Mouse (Mus musculus): ENCODE data around the gene Itpr3. TPM values are rescaled to one million over a fixed set of nuclear protein-coding genes. Genes with fewer than 3 reads are reported as not detected.

Itpr3 gene
- polyA plus RNA-seq, 1 experiment from 2014 or later: 3.1 TPM

GRCm38 (mm10) chr17:27119540-27119895, 62.4 kb downstream of the Itpr3 start:
- Histone ChIP-seq H3K9me3 (replicated peaks) (no peaks in the 10 kb centered on the region), H3K4me1 (replicated peaks) (peaks cover 24% of the 10 kb centered on the region), H3K27ac (ENCODE audit: poor library complexity, severe bottlenecking) (no peak overlapping the region), H3K36me3 (peaks cover 61% of the 10 kb centered on the region), H3K4me2 (no peak overlapping the region), H3K27me3 (replicated peaks) (no peaks in the 10 kb centered on the region), H3K9ac (no peak overlapping the region), H3K4me3 (no peak overlapping the region)
- ATAC-seq (ENCODE audit: insufficient number of reproducible peaks, low FRiP score): no peak
- 77% methylated on average over 4 of the region's 4 CpGs for WGBS

GRCm38 (mm10) chr17:27119954-27120353, 62.9 kb downstream of the Itpr3 start:
- ATAC-seq (ENCODE audit: insufficient number of reproducible peaks, low FRiP score): no peak
- Histone ChIP-seq H3K27ac (ENCODE audit: poor library complexity, severe bottlenecking) (no peak overlapping the region), H3K27me3 (replicated peaks) (no peaks in the 10 kb centered on the region), H3K9me3 (replicated peaks) (no peaks in the 10 kb centered on the region), H3K36me3 (peaks cover 60% of the 10 kb centered on the region), H3K9ac (no peak overlapping the region), H3K4me1 (replicated peaks) (peaks cover 24% of the 10 kb centered on the region), H3K4me2 (no peak overlapping the region), H3K4me3 (no peak overlapping the region)
- 73% methylated on average over 8 of the region's 8 CpGs for WGBS

GRCm38 (mm10) chr17:27120561-27121024, 63.5 kb downstream of the Itpr3 start:
- peak overlapping the region; percentile 20; the same call in 1 of the 2 replicates for H3K4me2 ChIP-seq
- H3K27me3 ChIP-seq (replicated peaks): no peaks in the 10 kb centered on the region
- WGBS: 18% methylated on average over 18 of the region's 18 CpGs
- H3K27ac ChIP-seq (ENCODE audit: poor library complexity, severe bottlenecking): no peak overlapping the region
- H3K36me3 ChIP-seq: peaks cover 61% of the 10 kb centered on the region
- H3K4me1 ChIP-seq (replicated peaks): peaks cover 24% of the 10 kb centered on the region
- no peaks in the 10 kb centered on the region for H3K9me3 ChIP-seq (replicated peaks)
- no peak for ATAC-seq (ENCODE audit: insufficient number of reproducible peaks, low FRiP score)
- no peak overlapping the region for H3K9ac ChIP-seq
- no peak overlapping the region for H3K4me3 ChIP-seq

- H3K9ac ChIP-seq: no peak overlapping the region
- WGBS: 59% methylated on average over 14 of the region's 14 CpGs
- H3K27me3 ChIP-seq (replicated peaks): no peaks in the 10 kb centered on the region
- no peak overlapping the region for H3K4me2 ChIP-seq
- peaks cover 24% of the 10 kb centered on the region for H3K4me1 ChIP-seq (replicated peaks)
- H3K27ac ChIP-seq (ENCODE audit: poor library complexity, severe bottlenecking): no peak overlapping the region
- H3K4me3 ChIP-seq: no peak overlapping the region
- ATAC-seq (ENCODE audit: insufficient number of reproducible peaks, low FRiP score): no peak
- H3K36me3 ChIP-seq: peaks cover 57% of the 10 kb centered on the region
- H3K9me3 ChIP-seq (replicated peaks): no peaks in the 10 kb centered on the region
Observed at GRCm38 (mm10) chr17:27121266-27121665, 64.2 kb downstream of the Itpr3 start.

GRCm38 (mm10) chr17:27121781-27122180, 64.7 kb downstream of the Itpr3 start:
- 81% methylated on average over 7 of the region's 7 CpGs for WGBS
- peaks cover 24% of the 10 kb centered on the region for H3K4me1 ChIP-seq (replicated peaks)
- H3K27ac ChIP-seq (ENCODE audit: poor library complexity, severe bottlenecking): no peak overlapping the region
- no peak overlapping the region for H3K9ac ChIP-seq
- H3K9me3 ChIP-seq (replicated peaks): no peaks in the 10 kb centered on the region
- no peak overlapping the region for H3K4me2 ChIP-seq
- H3K4me3 ChIP-seq: no peak overlapping the region
- H3K27me3 ChIP-seq (replicated peaks): no peaks in the 10 kb centered on the region
- ATAC-seq (ENCODE audit: insufficient number of reproducible peaks, low FRiP score): no peak
- H3K36me3 ChIP-seq: peaks cover 52% of the 10 kb centered on the region

GRCm38 (mm10) chr17:27122701-27123100, 65.6 kb downstream of the Itpr3 start:
- H3K9me3 ChIP-seq (replicated peaks): no peaks in the 10 kb centered on the region
- ATAC-seq (ENCODE audit: insufficient number of reproducible peaks, low FRiP score): no peak

GRCm38 (mm10) chr17:27123103-27123502, 66.0 kb downstream of the Itpr3 start:
- no peak for ATAC-seq (ENCODE audit: insufficient number of reproducible peaks, low FRiP score)
- Histone ChIP-seq H3K9ac (no peak overlapping the region), H3K27ac (ENCODE audit: poor library complexity, severe bottlenecking) (no peak overlapping the region), H3K36me3 (peaks cover 40% of the 10 kb centered on the region), H3K27me3 (replicated peaks) (no peaks in the 10 kb centered on the region), H3K4me3 (no peak overlapping the region), H3K9me3 (replicated peaks) (no peaks in the 10 kb centered on the region), H3K4me1 (replicated peaks) (peaks cover 24% of the 10 kb centered on the region), H3K4me2 (no peak overlapping the region)
- WGBS: 73% methylated on average over 2 of the region's 2 CpGs

More at GRCm38 (mm10) chr17:27122701-27123100, 65.6 kb downstream of the Itpr3 start:
- Histone ChIP-seq H3K9ac (no peak overlapping the region), H3K27ac (ENCODE audit: poor library complexity, severe bottlenecking) (no peak overlapping the region), H3K4me2 (no peak overlapping the region), H3K36me3 (peaks cover 44% of the 10 kb centered on the region), H3K27me3 (replicated peaks) (no peaks in the 10 kb centered on the region), H3K4me3 (no peak overlapping the region), H3K4me1 (replicated peaks) (peaks cover 24% of the 10 kb centered on the region)
- WGBS: 81% methylated on average over 11 of the region's 11 CpGs

GRCm38 (mm10) chr17:27123813-27124375, 66.8 kb downstream of the Itpr3 start:
- H3K27me3 ChIP-seq (replicated peaks): no peaks in the 10 kb centered on the region
- no peak overlapping the region for H3K9ac ChIP-seq
- H3K27ac ChIP-seq (ENCODE audit: poor library complexity, severe bottlenecking): no peak overlapping the region
- no peak for ATAC-seq (ENCODE audit: insufficient number of reproducible peaks, low FRiP score)
- H3K36me3 ChIP-seq: peaks cover 39% of the 10 kb centered on the region
- no peak overlapping the region for H3K4me3 ChIP-seq
- H3K4me1 ChIP-seq (replicated peaks): peaks cover 18% of the 10 kb centered on the region
- no peaks in the 10 kb centered on the region for H3K9me3 ChIP-seq (replicated peaks)
- WGBS: 84% methylated on average over 7 of the region's 7 CpGs
- no peak overlapping the region for H3K4me2 ChIP-seq

- Histone ChIP-seq H3K4me3 (no peak overlapping the region), H3K27ac (ENCODE audit: poor library complexity, severe bottlenecking) (no peak overlapping the region), H3K4me2 (no peak overlapping the region), H3K9ac (no peak overlapping the region), H3K4me1 (replicated peaks) (peaks cover 17% of the 10 kb centered on the region), H3K36me3 (peaks cover 39% of the 10 kb centered on the region), H3K9me3 (replicated peaks) (no peaks in the 10 kb centered on the region), H3K27me3 (replicated peaks) (no peaks in the 10 kb centered on the region)
- 35% methylated on average over 12 of the region's 12 CpGs for WGBS
- no peak for ATAC-seq (ENCODE audit: insufficient number of reproducible peaks, low FRiP score)
Observed at GRCm38 (mm10) chr17:27125185-27125584, 68.1 kb downstream of the Itpr3 start.

- no peak overlapping the region for H3K9ac ChIP-seq
- H3K4me1 ChIP-seq (replicated peaks): peaks cover 17% of the 10 kb centered on the region
- no peak for ATAC-seq (ENCODE audit: insufficient number of reproducible peaks, low FRiP score)
- no peaks in the 10 kb centered on the region for H3K27me3 ChIP-seq (replicated peaks)
- H3K27ac ChIP-seq (ENCODE audit: poor library complexity, severe bottlenecking): no peak overlapping the region
- peaks cover 39% of the 10 kb centered on the region for H3K36me3 ChIP-seq
- no peak overlapping the region for H3K4me2 ChIP-seq
- no peak overlapping the region for H3K4me3 ChIP-seq
- no peaks in the 10 kb centered on the region for H3K9me3 ChIP-seq (replicated peaks)
- 88% methylated on average over 11 of the region's 11 CpGs for WGBS
Observed at GRCm38 (mm10) chr17:27125669-27126202, 68.6 kb downstream of the Itpr3 start.

- Histone ChIP-seq H3K9ac (no peak overlapping the region), H3K4me2 (no peak overlapping the region), H3K27me3 (replicated peaks) (no peaks in the 10 kb centered on the region), H3K36me3 (peaks cover 31% of the 10 kb centered on the region), H3K4me3 (no peak overlapping the region), H3K27ac (ENCODE audit: poor library complexity, severe bottlenecking) (no peak overlapping the region), H3K9me3 (replicated peaks) (no peaks in the 10 kb centered on the region), H3K4me1 (replicated peaks) (peaks cover 14% of the 10 kb centered on the region; the same call in 1 of the 2 replicates)
- 80% methylated on average over 10 of the region's 10 CpGs for WGBS
- no peak for ATAC-seq (ENCODE audit: insufficient number of reproducible peaks, low FRiP score)
Observed at GRCm38 (mm10) chr17:27126974-27127373, 69.9 kb downstream of the Itpr3 start.

- no peak overlapping the region for H3K4me3 ChIP-seq
- peaks cover 22% of the 10 kb centered on the region for H3K4me1 ChIP-seq (replicated peaks)
- ATAC-seq (ENCODE audit: insufficient number of reproducible peaks, low FRiP score): no peak
- H3K27me3 ChIP-seq (replicated peaks): no peaks in the 10 kb centered on the region
- peaks cover 19% of the 10 kb centered on the region for H3K36me3 ChIP-seq
- no peak overlapping the region for H3K9ac ChIP-seq
- H3K4me2 ChIP-seq: no peak overlapping the region
- no peak overlapping the region for H3K27ac ChIP-seq (ENCODE audit: poor library complexity, severe bottlenecking)
- 90% methylated on average over 5 of the region's 5 CpGs for WGBS
- H3K9me3 ChIP-seq (replicated peaks): no peaks in the 10 kb centered on the region
Observed at GRCm38 (mm10) chr17:27128189-27128588, 71.1 kb downstream of the Itpr3 start.

Measured in heart, embryonic 12.5 days (tissue).